Mouse (Mus musculus) forebrain, embryonic 16.5 days (tissue): ENCODE data around the gene Dpagt1. TPM values are rescaled to one million over a fixed set of nuclear protein-coding genes. Genes with fewer than 3 reads are reported as not detected.
A peak's percentile ranks its signal among the peaks of the same experiment; 100 is the strongest.
"Not testable (repeated sequence)": the region's sequence is repeated elsewhere in the genome, so short reads cannot be mapped to it uniquely, and the experiment has no call there.

Experiments used
- ATAC-seq: fragments of 200-750 bp; cut with Nextera tagmentation; 2 replicates; pipeline ENCODE4 v1.8.0; 2017; ENCODE audit warnings: mild to moderate bottlenecking, moderate library complexity
- H3K27ac ChIP-seq: fragments of 300-500 bp; sonication (generic); 2 replicates; pipeline ENCODE4 v1.5.1; 2014; ENCODE audit warnings: low read length, control low read depth
- H3K27me3 ChIP-seq: fragments of 300-500 bp; sonication (generic); replicated peaks from 2 replicates; pipeline ENCODE4 v1.6.1; 2014; ENCODE audit warnings: low read length; ENCODE audit not compliant: control insufficient read depth, insufficient read depth
- H3K36me3 ChIP-seq: fragments of 300-500 bp; sonication (generic); 2 replicates; pipeline ENCODE4 v1.6.1; 2014; ENCODE audit not compliant: control insufficient read depth, insufficient read depth
- H3K4me1 ChIP-seq: fragments of 300-500 bp; sonication (generic); replicated peaks from 2 replicates; pipeline ENCODE4 v1.6.1; 2014; ENCODE audit warnings: low read length; ENCODE audit not compliant: control insufficient read depth, insufficient read depth
- H3K4me2 ChIP-seq: fragments of 300-500 bp; sonication (generic); 2 replicates; pipeline ENCODE4 v1.6.1; 2014; ENCODE audit warnings: mild to moderate bottlenecking, low read length, control low read depth
- H3K4me3 ChIP-seq: fragments of 300-500 bp; sonication (generic); replicated peaks from 2 replicates; pipeline ENCODE4 v1.5.1; 2014; ENCODE audit warnings: mild to moderate bottlenecking, low read length, control low read depth
- H3K9ac ChIP-seq: fragments of 300-500 bp; sonication (generic); replicated peaks from 2 replicates; pipeline ENCODE4 v1.6.1; 2014; ENCODE audit warnings: low read depth, low read length, control low read depth
- H3K9me3 ChIP-seq: fragments of 300-500 bp; sonication (generic); 2 replicates; pipeline ENCODE4 v1.6.1; 2016; ENCODE audit warnings: low read length; ENCODE audit not compliant: control insufficient read depth
- WGBS: fragments of 180-500 bp; shearing (Covaris S2); extraction: QIAGEN DNeasy Blood & Tissue Kit; methylation state at CpG from one replicate; pipeline ENCODE4 v1.1.7; 2014; 5-methylcytosine and 5-hydroxymethylcytosine counted together
- polyA plus RNA-seq: library from polyadenylated mRNA; unstranded; fragments of >200 nt; fragmentation: Nextera tagmentation; extraction: Ambion mirVana; gene quantifications from 2 replicates; pipeline ENCODE4 v1.2.1, GENCODE M21; 2015

Gene Dpagt1
- polyA plus RNA-seq, 1 experiment from 2014 or later, result 35.2 TPM

- H3K4me2 ChIP-seq, result peak overlapping the region; percentile 93
- no peaks in the 10 kb centered on the region for H3K9me3 ChIP-seq
- peak overlapping the region; percentile 96 for H3K9ac ChIP-seq
- no peaks in the 10 kb centered on the region for H3K27me3 ChIP-seq
- H3K4me3 ChIP-seq, result peak overlapping the region; percentile 94
- H3K27ac ChIP-seq, result peak overlapping the region; percentile 92
- peaks cover 22% of the 10 kb centered on the region for H3K4me1 ChIP-seq
- 0% methylated on average over 50 of the region's 50 CpGs for WGBS
- no peak for ATAC-seq
- peaks cover 23% of the 10 kb centered on the region for H3K36me3 ChIP-seq
These were observed 9.7 kb downstream of the Dpagt1 start for GRCm38 (mm10) chr9:44335331-44336092.

- Histone ChIP-seq H3K9me3 (no peaks in the 10 kb centered on the region), H3K4me3 (peak overlapping the region; percentile 94), H3K27ac (no peak overlapping the region), H3K9ac (peak overlapping the region; percentile 96), H3K4me1 (peaks cover 22% of the 10 kb centered on the region), H3K27me3 (no peaks in the 10 kb centered on the region), H3K4me2 (peak overlapping the region; percentile 93), H3K36me3 (peaks cover 23% of the 10 kb centered on the region)
- WGBS, result 0% methylated on average over 5 of the region's 5 CpGs
- ATAC-seq, result no peak
These were observed 10.2 kb downstream of the Dpagt1 start for GRCm38 (mm10) chr9:44336093-44336406.

- WGBS, result 27% methylated on average over 4 of the region's 4 CpGs
These were observed 10.7 kb downstream of the Dpagt1 start for GRCm38 (mm10) chr9:44336513-44336912.

GRCm38 (mm10) chr9:44336964-44337363 is 11.1 kb downstream of the Dpagt1 start:
- 64% methylated on average over 3 of the region's 3 CpGs for WGBS
- Histone ChIP-seq H3K9ac (0 out of 2 replicates have a peak overlapping the region, but pooled peaks have one; percentile 42), H3K36me3 (peaks cover 17% of the 10 kb centered on the region), H3K4me1 (peaks cover 22% of the 10 kb centered on the region), H3K9me3 (no peaks in the 10 kb centered on the region), H3K4me3 (peak overlapping the region; percentile 94), H3K27ac (no peak overlapping the region), H3K4me2 (peak overlapping the region; percentile 93), H3K27me3 (no peaks in the 10 kb centered on the region)
- ATAC-seq, result no peak

More at GRCm38 (mm10) chr9:44336513-44336912, 10.7 kb downstream of the Dpagt1 start:
- Histone ChIP-seq H3K36me3 (peaks cover 22% of the 10 kb centered on the region), H3K9ac (peak overlapping the region; percentile 42; the same call in 1 of the 2 replicates), H3K4me3 (peak overlapping the region; percentile 94), H3K4me1 (peaks cover 22% of the 10 kb centered on the region), H3K4me2 (peak overlapping the region; percentile 93)
- ATAC-seq, H3K27me3 ChIP-seq, H3K27ac ChIP-seq, H3K9me3 ChIP-seq: not testable (repeated sequence)

- Histone ChIP-seq H3K9me3 (no peaks in the 10 kb centered on the region), H3K4me1 (peaks cover 22% of the 10 kb centered on the region), H3K36me3 (peaks cover 13% of the 10 kb centered on the region), H3K27ac (no peak overlapping the region), H3K9ac (no peak overlapping the region), H3K4me3 (no peak overlapping the region), H3K27me3 (no peaks in the 10 kb centered on the region), H3K4me2 (peak overlapping the region; percentile 93)
- no peak for ATAC-seq
- 60% methylated on average over 9 of the region's 9 CpGs for whole genome bisulfite sequencing
These were observed 11.8 kb downstream of the Dpagt1 start for GRCm38 (mm10) chr9:44337436-44338169.

GRCm38 (mm10) chr9:44338574-44338973 is 12.8 kb downstream of the Dpagt1 start:
- Histone ChIP-seq H3K9ac (no peak overlapping the region), H3K9me3 (no peaks in the 10 kb centered on the region), H3K4me2 (no peak overlapping the region), H3K27me3 (no peaks in the 10 kb centered on the region), H3K36me3 (peaks cover 4% of the 10 kb centered on the region), H3K4me1 (peaks cover 29% of the 10 kb centered on the region), H3K27ac (no peak overlapping the region), H3K4me3 (no peak overlapping the region)
- 78% methylated on average over 5 of the region's 5 CpGs for WGBS
- no peak for ATAC-seq

GRCm38 (mm10) chr9:44341487-44341886 is 15.7 kb downstream of the Dpagt1 start:
- Histone ChIP-seq H3K36me3 (peaks cover 2% of the 10 kb centered on the region; the same call in 1 of the 2 replicates), H3K4me1 (peaks cover 23% of the 10 kb centered on the region), H3K27ac (no peak overlapping the region), H3K9ac (no peak overlapping the region), H3K9me3 (no peaks in the 10 kb centered on the region), H3K4me2 (no peak overlapping the region), H3K27me3 (no peaks in the 10 kb centered on the region), H3K4me3 (no peak overlapping the region)
- WGBS, result 94% methylated on average over 5 of the region's 5 CpGs
- ATAC-seq, result no peak

- H3K9ac ChIP-seq, result no peak overlapping the region
- no peak overlapping the region for H3K4me2 ChIP-seq
- WGBS, result 91% methylated on average over 3 of the region's 3 CpGs
- peaks cover 17% of the 10 kb centered on the region for H3K4me1 ChIP-seq
- no peaks in the 10 kb centered on the region for H3K27me3 ChIP-seq
- no peaks in the 10 kb centered on the region for H3K9me3 ChIP-seq
- no peak overlapping the region for H3K4me3 ChIP-seq
- no peak overlapping the region for H3K27ac ChIP-seq
- H3K36me3 ChIP-seq, result peaks cover 5% of the 10 kb centered on the region
- no peak for ATAC-seq
These were observed 16.4 kb downstream of the Dpagt1 start for GRCm38 (mm10) chr9:44342173-44342572.

- no peaks in the 10 kb centered on the region for H3K27me3 ChIP-seq
- H3K4me1 ChIP-seq, result peaks cover 13% of the 10 kb centered on the region
- no peak overlapping the region for H3K4me2 ChIP-seq
- H3K4me3 ChIP-seq, result no peak overlapping the region
- no peak overlapping the region for H3K9ac ChIP-seq
- ATAC-seq, result no peak
- H3K27ac ChIP-seq, result no peak overlapping the region
- H3K9me3 ChIP-seq, result no peaks in the 10 kb centered on the region
- WGBS, result 100% methylated on average over 1 of the region's 1 CpGs
- H3K36me3 ChIP-seq, result peaks cover 8% of the 10 kb centered on the region
These were observed 16.8 kb downstream of the Dpagt1 start for GRCm38 (mm10) chr9:44342605-44343004.
